Mouse (Mus musculus): ENCODE results near the gene Vmn2r89.
"Not testable (repeated sequence)": the region's sequence is repeated elsewhere in the genome, so short reads cannot be mapped to it uniquely, and the experiment has no call there.

Gene Vmn2r89

DNA sequence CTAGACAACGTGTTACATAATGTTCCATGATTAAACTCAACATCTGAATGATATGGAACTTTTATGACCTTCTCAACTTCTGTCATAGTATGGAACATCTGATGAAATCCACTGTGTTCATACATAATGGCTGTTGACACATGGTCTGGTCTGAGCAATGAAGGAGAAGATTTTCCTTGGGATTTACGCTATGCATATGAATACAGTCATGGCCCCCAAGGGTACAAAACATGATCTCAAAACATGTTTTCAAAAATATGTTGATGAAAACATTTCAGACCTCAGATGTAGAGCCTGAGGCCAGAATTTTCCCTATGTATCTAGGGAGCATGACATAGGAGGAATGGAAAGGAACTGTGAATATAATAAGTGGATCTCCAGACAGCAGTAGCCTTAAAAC, at the start of gene Vmn2r89:
TSS of gene Vmn2r89 (plus strand) at position 301 of the 400 bp plus-strand sequence.
- not testable (repeated sequence) for DNase-seq (ENCODE audit: extremely low read depth, insufficient read length, low spot score)

DNA sequence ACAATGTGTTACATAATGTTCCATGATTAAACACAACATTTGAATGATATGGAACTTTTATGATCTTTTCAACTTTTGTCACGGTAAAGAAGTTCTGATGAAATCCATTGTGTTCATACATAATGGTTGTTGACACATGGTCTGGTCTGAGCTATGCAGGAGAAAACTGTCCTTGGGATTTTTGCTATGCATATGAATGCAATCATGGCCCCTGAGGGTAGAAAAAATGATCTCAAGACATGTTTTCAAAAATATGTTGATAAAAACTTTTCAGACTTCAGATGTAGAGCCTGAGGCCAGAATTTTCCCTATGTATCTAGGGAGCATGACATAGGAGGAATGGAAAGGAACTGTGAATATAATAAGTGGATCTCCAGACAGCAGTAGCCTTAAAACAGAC, 41.1 kb upstream of the Vmn2r89 start, which contains the start of gene Vmn2r88:
TSS of gene Vmn2r88 (plus strand) at position 301 of the 400 bp plus-strand sequence.
- no peak for DNase-seq (ENCODE audit: extremely low read depth, insufficient read length, low spot score)

GRCm38 (mm10) chr14:51423885-51424284, 27.8 kb upstream of the Vmn2r89 start:
- no peak for DNase-seq (ENCODE audit: extremely low read depth, insufficient read length, low spot score)

GRCm38 (mm10) chr14:51430138-51430537, 21.5 kb upstream of the Vmn2r89 start:
- not testable (repeated sequence) for DNase-seq (ENCODE audit: extremely low read depth, insufficient read length, low spot score)

- peak; percentile 7 for DNase-seq (ENCODE audit: extremely low read depth, insufficient read length, low spot score)
Measured at GRCm38 (mm10) chr14:51434546-51434945, 17.1 kb upstream of the Vmn2r89 start.

DNA sequence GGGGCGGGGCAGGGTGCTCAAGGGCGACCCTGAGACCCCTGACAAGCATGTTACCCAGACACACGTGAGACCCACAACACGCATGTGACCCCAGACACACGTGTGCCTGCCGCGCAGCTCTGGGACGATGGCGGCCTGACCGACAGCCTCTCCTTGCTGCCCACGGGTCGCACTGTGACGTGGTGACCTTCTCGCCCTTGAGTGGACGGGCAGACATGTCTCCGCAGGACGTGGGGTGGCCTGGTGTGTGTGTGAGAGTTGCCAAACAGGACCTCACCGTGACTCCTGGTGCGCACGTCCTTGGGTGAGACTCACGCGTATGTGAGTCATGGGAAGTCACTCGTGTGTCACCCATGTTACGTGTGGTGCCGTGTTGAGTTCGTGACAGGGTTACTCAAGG, 16.6 kb upstream of the Vmn2r89 start:
- DNase-seq (ENCODE audit: extremely low read depth, insufficient read length, low spot score): peak; percentile 11

GRCm38 (mm10) chr14:51438955-51439354, 12.7 kb upstream of the Vmn2r89 start:
- no peak for DNase-seq (ENCODE audit: extremely low read depth, insufficient read length, low spot score)

DNA sequence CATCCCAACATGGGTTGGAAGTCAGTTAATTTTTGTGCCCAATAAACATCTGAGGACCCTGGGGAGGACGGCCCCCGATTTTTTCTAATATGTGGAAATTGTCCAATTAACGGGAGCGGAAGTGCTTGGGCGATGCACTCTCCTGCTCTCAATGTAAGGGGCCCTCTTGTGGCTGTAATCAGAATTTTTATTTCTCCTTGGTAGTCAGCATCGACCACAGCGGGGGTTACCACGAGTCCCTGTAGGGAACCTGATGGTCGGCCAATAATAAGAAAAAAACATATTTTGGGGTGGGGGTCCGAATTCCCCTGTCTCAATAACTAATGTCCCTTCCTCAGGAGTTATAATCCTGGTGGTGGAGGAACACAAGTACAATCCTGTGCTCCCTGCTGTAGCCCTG, 28.6 kb downstream of the Vmn2r89 start:
- DNase-seq (ENCODE audit: extremely low read depth, insufficient read length, low spot score): not testable (repeated sequence)

DNA sequence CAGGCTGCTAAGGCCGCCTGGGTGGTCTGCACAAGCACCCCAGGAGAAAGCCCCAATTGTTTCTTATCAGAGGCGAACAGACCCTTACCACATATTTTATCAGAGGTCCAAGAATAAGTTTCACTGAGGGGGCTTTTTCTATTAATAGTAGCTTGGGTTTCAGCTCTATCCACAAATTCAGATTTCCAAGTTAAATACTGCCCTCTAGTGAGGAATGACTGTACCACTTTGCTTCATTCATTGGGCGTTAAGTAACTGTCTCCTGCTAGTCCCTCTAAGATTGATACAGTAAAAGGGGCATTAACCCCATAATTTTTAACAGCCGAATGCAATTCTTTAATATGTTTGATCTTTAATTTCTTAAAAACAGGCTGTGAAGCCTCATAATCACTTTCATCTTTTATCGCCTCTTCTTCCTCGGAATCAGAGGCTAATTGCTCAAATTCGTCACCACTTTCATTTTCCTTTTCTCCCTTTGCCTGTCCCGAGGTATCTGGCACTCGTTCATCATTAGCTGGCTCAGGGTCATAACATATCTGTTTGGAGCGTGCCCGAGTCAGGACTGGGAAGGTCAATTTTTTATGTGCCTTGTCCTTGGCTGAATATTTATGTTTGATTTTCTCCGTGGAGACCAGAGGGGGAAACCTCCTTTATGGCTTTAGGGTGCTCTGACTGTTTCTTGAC, 29.8 kb downstream of the Vmn2r89 start:
- DNase-seq (ENCODE audit: extremely low read depth, insufficient read length, low spot score): peak; percentile 45

GRCm38 (mm10) chr14:51482051-51482715, 30.5 kb downstream of the Vmn2r89 start:
- DNase-seq (ENCODE audit: extremely low read depth, insufficient read length, low spot score): peak; percentile 52

DNA sequence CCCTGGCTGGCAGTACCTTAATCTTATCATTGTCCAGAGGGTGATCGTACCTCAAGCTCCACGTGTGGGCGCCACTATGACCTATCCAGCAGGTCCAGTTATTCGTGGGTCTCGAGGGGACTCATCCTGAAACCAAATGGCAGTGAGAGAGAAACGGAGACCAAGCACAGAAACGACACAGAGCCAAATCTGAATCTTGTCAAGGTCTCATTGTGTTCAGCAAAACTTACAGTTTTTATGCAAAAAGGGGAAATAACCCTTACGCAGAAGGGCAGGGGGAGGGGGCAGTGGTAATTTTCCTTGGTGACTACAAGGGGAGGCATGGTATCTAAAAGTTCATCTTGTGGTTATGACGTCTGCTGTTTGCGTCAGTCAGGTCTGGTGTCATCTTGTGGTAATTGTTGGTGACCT, 31.3 kb downstream of the Vmn2r89 start:
- peak; percentile 51 for DNase-seq (ENCODE audit: extremely low read depth, insufficient read length, low spot score)

GRCm38 (mm10) chr14:51483671-51484070, 32.0 kb downstream of the Vmn2r89 start:
- DNase-seq (ENCODE audit: extremely low read depth, insufficient read length, low spot score): peak; percentile 25

- DNase-seq (ENCODE audit: extremely low read depth, insufficient read length, low spot score): no peak
Measured at GRCm38 (mm10) chr14:51486111-51486510, 34.5 kb downstream of the Vmn2r89 start.

DNA sequence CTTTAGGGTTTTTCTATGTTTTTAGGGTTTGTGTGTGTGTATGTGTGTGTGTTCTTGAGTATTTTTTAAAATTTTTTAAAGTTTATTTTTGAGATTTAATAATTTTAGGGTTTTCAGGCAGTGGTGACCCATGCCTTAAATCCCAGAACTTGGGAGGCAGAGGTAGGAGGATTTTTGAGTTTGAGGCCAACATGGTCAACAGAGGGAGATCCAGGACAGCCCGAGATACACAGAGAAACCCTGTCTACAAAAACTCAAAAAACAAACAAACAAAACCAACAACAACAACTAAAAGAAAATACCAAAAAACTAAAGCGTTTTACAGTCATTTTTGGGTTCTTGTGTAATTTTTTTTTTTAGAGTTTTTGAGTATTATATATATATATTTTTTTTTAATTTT, 44.1 kb downstream of the Vmn2r89 start:
- peak; percentile 71 for DNase-seq (ENCODE audit: extremely low read depth, insufficient read length, low spot score)

GRCm38 (mm10) chr14:51496955-51497354, 45.3 kb downstream of the Vmn2r89 start:
- no peak for DNase-seq (ENCODE audit: extremely low read depth, insufficient read length, low spot score)

- no peak for DNase-seq (ENCODE audit: extremely low read depth, insufficient read length, low spot score)
Measured at GRCm38 (mm10) chr14:51497958-51498357, 46.3 kb downstream of the Vmn2r89 start.

DNA sequence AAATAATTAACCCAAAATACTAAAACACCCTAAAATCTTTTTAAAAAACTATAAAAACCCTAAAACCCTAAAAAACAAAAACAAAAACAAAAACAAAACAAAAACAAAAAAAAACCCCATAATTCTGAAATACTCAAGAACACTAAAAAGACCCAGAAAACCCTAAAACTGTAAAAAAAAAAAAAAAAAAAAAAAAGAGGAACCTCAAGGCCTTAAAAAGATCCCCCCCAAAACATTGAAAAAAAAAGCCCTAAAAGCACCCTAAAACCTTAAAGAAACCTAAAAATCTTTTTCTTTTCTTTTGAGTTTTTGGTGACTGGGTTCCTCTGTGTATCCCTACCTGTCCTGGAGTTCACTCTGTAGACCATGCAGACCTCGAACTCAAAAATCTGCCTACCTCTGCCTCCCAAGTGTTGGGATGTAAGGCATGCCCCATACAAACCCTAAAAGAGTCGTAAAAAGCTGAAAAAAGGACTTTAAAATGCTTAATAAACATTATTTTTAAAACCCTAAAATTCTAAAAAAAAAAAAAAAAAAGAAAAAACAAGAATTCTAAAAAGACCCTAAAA, 48.1 kb downstream of the Vmn2r89 start:
- no peak for DNase-seq (ENCODE audit: extremely low read depth, insufficient read length, low spot score)

DNA sequence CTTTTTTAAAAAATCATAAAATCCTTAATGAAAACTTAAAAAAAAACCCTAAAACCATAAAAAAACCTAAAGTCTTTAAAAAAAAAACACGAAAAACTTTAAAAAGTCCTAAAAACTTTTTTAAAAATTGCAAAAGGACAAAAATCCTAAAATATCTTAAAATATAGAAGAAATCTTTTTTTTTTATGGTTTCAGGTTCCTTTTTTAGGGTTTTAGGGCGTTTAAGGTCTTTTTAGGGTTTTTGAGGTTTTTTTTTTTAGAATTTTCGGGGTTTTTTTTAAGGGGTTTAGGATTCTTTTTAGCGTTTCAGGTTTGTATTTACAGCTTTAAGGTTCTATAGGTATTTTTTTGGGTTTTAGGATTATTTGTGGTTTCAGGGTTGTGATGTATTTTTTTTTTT, 48.8 kb downstream of the Vmn2r89 start:
- no peak for DNase-seq (ENCODE audit: extremely low read depth, insufficient read length, low spot score)

GRCm38 (mm10) chr14:51507416-51507815, 55.8 kb downstream of the Vmn2r89 start:
- no peak for DNase-seq (ENCODE audit: extremely low read depth, insufficient read length, low spot score)
